Mouse (Mus musculus): Measurements from ENCODE around the gene 8030411F24Rik. TPM values are rescaled to one million over a fixed set of nuclear protein-coding genes. Genes with fewer than 3 reads are reported as not detected.
"Not testable (repeated sequence)": the region's sequence is repeated elsewhere in the genome, so short reads cannot be mapped to it uniquely, and the experiment has no call there.

8030411F24Rik gene
- total RNA-seq (2015): not detected in 2 replicates
- not detected in 2 replicates for total RNA-seq (2017)

DNA sequence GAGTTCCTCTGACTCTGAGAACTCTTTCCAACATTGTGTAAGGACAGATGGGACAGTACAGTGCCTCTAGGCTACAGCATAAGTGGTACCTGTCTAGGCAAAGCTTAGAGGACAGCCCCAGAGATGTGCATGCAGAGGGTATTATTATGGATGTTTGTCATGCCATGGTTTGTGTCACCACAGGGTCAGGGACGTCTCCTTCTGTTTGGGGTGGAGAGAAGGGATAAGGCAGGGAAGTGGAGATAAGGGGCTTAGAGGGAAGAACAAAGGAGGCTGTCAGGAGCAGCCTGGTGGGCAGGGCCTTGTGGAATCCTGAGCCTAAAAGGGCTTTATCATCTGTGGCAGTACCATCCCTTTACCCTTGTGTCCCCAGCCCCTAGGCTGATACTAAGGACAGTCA lies at the start of gene 8030411F24Rik:
Gene 8030411F24Rik, plus strand, starts transcription at position 301 of the 400 bp plus-strand sequence.
- no peak for ATAC-seq (ENCODE audit: poor library complexity, severe bottlenecking)

- peak; percentile 97 for ATAC-seq (ENCODE audit: poor library complexity, severe bottlenecking)
Measured at GRCm38 (mm10) chr2:148732327-148733000, 49.3 kb upstream of the 8030411F24Rik start, which contains the start of gene Napb. Gene Napb, minus strand, starts transcription at chr2:148732467.

DNA sequence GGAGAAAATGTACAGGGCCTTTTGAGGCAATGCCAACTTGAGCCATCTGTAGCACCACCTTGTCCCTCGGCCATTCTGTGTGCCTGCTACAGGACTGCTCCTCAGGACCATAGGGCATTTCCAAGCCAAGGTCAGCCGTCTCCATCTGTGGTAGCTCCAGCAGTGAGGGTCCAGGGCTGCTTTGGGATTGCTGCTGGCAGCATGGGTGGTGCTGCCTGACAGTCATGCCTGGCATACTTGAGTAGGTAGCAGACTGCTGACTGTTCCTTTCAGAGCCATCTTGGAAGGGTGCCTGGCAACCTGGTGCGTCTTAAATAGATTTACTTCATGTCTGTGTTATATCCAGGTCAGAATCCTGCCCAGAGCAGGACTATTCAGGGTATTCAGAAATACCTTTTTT lies 38.8 kb upstream of the 8030411F24Rik start:
- ATAC-seq (ENCODE audit: poor library complexity, severe bottlenecking): no peak

- ATAC-seq (ENCODE audit: poor library complexity, severe bottlenecking): no peak
Measured at GRCm38 (mm10) chr2:148743846-148744407, 37.9 kb upstream of the 8030411F24Rik start.

DNA sequence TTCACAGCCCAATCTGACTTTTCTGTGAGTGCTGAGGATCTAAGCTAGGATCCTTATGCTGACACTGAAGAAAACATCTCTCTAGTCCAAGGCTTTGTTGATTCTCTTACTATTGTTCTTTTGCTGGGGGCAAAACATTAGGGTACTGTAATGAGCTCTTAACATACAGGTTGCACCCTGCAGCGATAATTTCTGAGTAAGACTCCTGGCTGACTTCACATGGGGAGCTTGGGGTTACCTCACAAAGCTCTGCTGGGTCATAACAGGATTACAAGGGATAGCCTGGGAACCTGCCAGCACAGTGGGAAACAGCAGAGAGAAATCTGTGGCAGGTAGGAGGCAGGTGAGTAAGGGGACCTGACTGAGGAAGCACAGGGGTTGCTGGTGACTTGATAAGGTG lies 31.8 kb upstream of the 8030411F24Rik start, which contains the start of gene Cstl1:
Gene Cstl1, plus strand, starts transcription at position 301 of the 400 bp plus-strand sequence.
- ATAC-seq (ENCODE audit: poor library complexity, severe bottlenecking): no peak

DNA sequence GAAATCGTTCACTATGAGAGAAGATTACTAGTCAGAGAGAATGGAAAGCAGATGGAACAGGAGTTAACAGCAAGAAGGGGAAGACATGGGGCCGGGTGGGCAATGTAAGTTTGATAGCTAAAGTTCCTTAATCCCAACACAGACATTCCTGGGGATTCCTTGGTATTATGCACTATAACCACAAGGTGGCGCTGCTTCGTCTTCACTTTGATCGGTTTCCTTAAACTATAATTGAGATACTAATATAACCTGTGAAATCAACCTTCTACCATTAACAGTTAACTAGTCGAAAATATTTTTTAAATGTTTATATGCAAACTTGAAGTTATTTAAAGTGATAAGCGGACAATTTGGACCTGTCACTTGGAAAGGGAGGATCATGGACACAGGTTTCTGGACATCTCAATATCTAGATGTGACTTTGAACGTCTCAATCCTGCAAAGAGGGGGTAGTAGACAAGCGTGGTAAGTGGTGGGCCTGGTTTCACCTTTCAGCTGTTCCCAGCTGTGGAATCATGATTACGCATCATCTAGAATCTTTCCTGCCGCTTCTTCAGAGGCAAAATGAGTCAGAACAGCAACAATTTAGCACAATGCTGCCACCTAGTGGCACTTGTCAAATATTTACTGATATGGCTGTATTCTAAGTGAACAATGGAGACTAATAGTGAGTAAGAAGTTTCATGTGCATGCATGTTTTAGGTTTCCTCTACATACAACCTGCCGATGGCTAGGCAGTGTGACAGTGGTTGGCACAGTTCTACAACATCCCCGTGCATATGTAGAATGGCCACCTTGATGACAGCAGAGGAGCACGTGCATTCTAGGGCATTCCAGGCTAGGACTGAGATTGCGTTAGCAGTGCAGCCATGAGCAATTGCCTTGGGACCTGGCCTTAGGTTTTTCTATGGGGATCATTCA lies 29.7 kb upstream of the 8030411F24Rik start:
- peak; percentile 89 for ATAC-seq (ENCODE audit: poor library complexity, severe bottlenecking)

DNA sequence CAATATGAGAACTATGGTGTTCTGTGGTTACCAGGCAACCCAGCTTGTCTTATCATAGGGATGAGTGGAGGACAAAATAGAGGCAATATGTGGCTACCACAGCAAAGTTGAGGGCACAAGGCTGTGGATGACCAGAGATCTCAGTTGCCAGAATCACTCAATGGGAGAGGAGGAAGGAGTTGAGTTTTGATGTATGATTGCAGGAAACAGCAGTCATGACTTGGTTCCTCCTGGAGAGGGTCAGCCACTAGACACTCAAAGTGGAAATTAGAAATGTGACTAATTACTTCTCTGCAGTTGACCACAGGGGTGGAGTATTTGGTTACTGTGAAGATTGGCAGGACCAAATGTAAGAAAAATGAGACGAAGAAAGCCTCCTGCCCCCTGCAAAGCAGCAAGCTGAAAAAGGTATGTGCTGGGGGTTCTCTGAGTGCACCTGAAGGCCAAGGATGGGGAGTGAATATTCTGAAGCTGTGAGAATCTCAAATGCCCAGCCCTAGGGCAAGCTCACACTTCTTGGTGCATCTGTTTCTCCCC lies 27.4 kb upstream of the 8030411F24Rik start:
- ATAC-seq (ENCODE audit: poor library complexity, severe bottlenecking): no peak

DNA sequence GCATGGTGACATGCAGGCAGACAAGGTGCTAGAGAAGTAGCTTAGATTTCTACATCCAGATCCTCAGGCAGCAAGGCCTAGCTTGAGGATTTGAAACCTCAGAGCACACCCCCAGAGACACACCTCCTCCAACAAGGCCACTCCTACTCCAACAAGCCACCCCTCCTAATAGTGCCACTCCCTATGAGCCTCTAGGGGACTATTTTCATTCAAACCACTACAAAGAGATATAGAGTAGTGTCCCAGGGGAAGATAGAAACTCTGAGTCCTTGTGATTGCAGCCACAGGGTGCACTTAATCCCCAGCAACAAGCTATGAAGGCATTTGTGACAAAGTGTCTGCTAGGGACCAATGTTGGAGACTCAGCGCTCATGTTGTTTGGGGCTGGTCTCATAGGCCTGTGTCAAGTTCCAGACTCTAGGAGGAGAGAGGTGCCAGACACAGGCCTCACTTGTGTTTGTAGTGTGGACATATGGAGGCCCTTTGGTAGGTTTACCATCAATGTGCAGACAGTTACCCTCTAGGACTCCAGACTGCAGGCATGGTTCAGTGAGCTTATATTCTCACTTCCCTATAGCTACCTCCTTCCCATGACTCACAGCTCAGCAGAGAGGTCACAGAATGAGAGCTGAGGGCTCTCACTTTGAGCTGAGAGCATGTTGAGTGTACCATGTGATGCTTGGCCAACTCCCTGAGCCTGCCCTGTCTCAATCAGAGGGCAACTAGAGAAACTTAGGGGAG lies 18.0 kb upstream of the 8030411F24Rik start:
- peak; percentile 96 for ATAC-seq (ENCODE audit: poor library complexity, severe bottlenecking)

DNA sequence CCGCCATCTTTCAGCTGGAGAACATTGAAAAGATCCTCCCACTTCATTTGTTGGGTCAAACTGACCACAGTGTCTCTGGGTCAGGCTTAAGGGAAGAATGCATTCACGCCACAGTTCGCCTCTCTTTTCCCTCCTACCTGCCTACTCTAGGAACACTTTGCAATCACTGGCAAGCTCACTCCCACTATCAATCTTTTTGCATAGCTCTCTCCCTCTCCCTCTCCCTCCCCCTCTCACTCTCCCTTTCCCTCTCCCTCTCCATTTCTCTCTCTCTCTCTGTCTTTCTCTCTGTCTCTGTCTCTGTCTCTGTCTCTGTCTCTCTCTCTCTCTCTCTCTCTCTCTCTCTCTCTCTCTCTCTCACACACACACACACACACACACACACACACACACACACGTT lies 10.4 kb upstream of the 8030411F24Rik start, which contains the start of gene Cst11:
Gene Cst11, minus strand, starts transcription at position 101 of the 400 bp plus-strand sequence.
- not testable (repeated sequence) for ATAC-seq (ENCODE audit: poor library complexity, severe bottlenecking)

DNA sequence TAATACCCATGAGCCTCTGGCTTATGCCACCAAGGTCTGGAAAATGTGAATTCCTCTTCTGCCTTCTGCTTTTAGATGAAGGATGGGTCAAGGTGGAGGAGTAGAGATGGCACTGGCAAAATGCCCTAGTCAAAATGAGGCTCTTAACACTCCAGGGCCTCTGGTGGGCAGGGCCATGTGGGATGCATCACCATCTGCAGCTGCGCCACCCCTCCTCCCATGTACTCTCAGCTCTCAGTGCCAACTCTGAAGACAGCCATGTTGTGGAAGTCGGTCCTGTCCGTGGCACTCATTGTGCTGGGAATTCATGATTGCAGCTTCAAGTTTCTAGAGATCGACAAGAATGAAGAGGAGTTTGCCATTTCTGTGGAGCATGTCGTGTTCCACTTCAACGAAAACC lies 7.3 kb downstream of the 8030411F24Rik start, which contains the start of gene Cst12:
Gene Cst12, plus strand, starts transcription at position 220 of the 400 bp plus-strand sequence.
- no peak for ATAC-seq (ENCODE audit: poor library complexity, severe bottlenecking)

DNA sequence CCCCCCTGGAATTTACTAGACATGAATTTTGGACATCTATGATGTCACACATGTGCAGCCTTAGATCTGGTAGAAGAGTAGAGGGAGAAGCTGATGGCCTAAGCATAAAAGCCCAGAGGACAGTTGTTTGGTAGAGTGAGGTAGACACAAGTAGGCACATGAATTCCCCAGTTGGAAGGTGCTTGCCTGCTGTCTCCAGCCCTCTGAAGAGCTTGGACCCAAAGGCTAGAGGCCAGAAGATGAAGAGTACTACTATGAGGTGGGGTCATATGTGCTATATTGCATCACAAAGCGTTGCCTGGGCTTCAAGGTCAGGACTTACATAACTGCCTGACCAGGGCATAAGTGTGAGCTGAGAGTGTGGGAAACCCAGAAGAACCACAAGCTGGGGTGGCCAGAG lies 16.7 kb downstream of the 8030411F24Rik start, which contains the start of gene Cst8:
Gene Cst8, plus strand, starts transcription at position 301 of the 400 bp plus-strand sequence.
- ATAC-seq (ENCODE audit: poor library complexity, severe bottlenecking): no peak

GRCm38 (mm10) chr2:148801491-148801921 lies 19.7 kb downstream of the 8030411F24Rik start:
- no peak for ATAC-seq (ENCODE audit: poor library complexity, severe bottlenecking)

DNA sequence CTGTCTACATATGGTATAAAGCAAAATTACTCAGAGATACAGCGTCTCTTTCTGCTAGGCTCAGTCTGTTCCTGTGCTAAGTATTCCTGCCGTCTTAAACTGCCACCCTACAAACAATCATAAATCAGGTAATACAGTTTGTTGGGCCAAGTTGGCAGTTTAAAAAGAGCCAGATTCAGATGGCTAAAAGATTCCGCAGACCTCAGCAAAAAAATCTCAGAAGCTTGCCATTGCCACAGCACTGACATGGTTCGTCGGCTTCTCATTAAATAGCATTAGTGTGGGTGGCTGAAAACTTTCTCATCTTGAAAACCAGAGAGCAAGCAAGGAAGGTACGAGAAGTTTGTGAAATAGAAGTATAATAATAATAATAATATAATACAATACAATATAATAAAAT lies 24.9 kb downstream of the 8030411F24Rik start:
- ATAC-seq (ENCODE audit: poor library complexity, severe bottlenecking): no peak

GRCm38 (mm10) chr2:148819909-148820308 lies 38.1 kb downstream of the 8030411F24Rik start, which contains the start of gene Cst13:
Gene Cst13, plus strand, starts transcription at chr2:148820081.
- no peak for ATAC-seq (ENCODE audit: poor library complexity, severe bottlenecking)

- ATAC-seq (ENCODE audit: poor library complexity, severe bottlenecking): no peak
Measured at GRCm38 (mm10) chr2:148825986-148826385, 44.2 kb downstream of the 8030411F24Rik start.

- no peak for ATAC-seq (ENCODE audit: poor library complexity, severe bottlenecking)
Measured at GRCm38 (mm10) chr2:148834912-148835311, 53.1 kb downstream of the 8030411F24Rik start, which contains the start of gene Cst9. Gene Cst9, plus strand, starts transcription at chr2:148835147.
